Mouse (Mus musculus) E14TG2a.4 (cell line): ENCODE results near the gene Aifm3.
"Not testable (repeated sequence)": the region's sequence is repeated elsewhere in the genome, so short reads cannot be mapped to it uniquely, and the experiment has no call there.

Source experiments
- H3K27me3 ChIP-seq: 2 replicates; pipeline ENCODE4 v1.6.1; 2014; ENCODE audit warnings: low read length, control low read depth; ENCODE audit not compliant: insufficient read depth
- H3K36me3 ChIP-seq: 2 replicates; pipeline ENCODE4 v1.6.1; 2014; ENCODE audit warnings: low read length, control low read depth; ENCODE audit not compliant: insufficient read depth
- H3K4me1 ChIP-seq: replicated peaks from 2 replicates; pipeline ENCODE4 v1.6.1; 2014; ENCODE audit warnings: low read depth, low read length, control low read depth
- H3K4me3 ChIP-seq: replicated peaks from 2 replicates; pipeline ENCODE4 v1.5.1; 2014; ENCODE audit warnings: mild to moderate bottlenecking, low read length
- H3K9me3 ChIP-seq: 2 replicates; pipeline ENCODE4 v1.6.1; 2014; ENCODE audit warnings: low read length, control low read depth
- CTCF ChIP-seq: conservative IDR thresholded peaks from 2 replicates; pipeline ENCODE4 v1.5.1; 2014; ENCODE audit warnings: low read length
- NANOG ChIP-seq: IDR thresholded peaks from 2 replicates; pipeline ENCODE4 v1.6.1; 2014; ENCODE audit warnings: borderline replicate concordance, low read length, mixed read lengths
- POU5F1 ChIP-seq: IDR thresholded peaks from 2 replicates; pipeline ENCODE4 v1.6.1; 2014; ENCODE audit warnings: low read length, borderline replicate concordance

Aifm3 gene

GRCm38 (mm10) chr16:17491154-17491553 is 1.7 kb downstream of the Aifm3 start:
- Histone ChIP-seq H3K4me3 (no peak overlapping the region), H3K27me3 (peaks cover 34% of the 10 kb centered on the region)

GRCm38 (mm10) chr16:17491896-17492561 is 2.6 kb downstream of the Aifm3 start:
- peaks cover 39% of the 10 kb centered on the region for H3K27me3 ChIP-seq
- no peak overlapping the region for H3K4me3 ChIP-seq
- TF ChIP-seq POU5F1 (no peak), CTCF (no peak), NANOG (no peak)
- H3K4me1 ChIP-seq: peaks cover 28% of the 10 kb centered on the region
- no peaks in the 10 kb centered on the region for H3K9me3 ChIP-seq
- H3K36me3 ChIP-seq: peaks cover 10% of the 10 kb centered on the region

More at GRCm38 (mm10) chr16:17491154-17491553, 1.7 kb downstream of the Aifm3 start:
- peaks cover 18% of the 10 kb centered on the region for H3K36me3 ChIP-seq
- no peak for TF ChIP-seq CTCF
- no peak for TF ChIP-seq POU5F1
- TF ChIP-seq NANOG: no peak
- no peaks in the 10 kb centered on the region for H3K9me3 ChIP-seq
- peaks cover 28% of the 10 kb centered on the region for H3K4me1 ChIP-seq

- Histone ChIP-seq H3K9me3 (no peaks in the 10 kb centered on the region), H3K27me3 (peaks cover 24% of the 10 kb centered on the region), H3K4me1 (no peaks in the 10 kb centered on the region; the same call in 1 of the 2 replicates), H3K36me3 (no peaks in the 10 kb centered on the region), H3K4me3 (no peak overlapping the region)
- TF ChIP-seq NANOG (no peak), POU5F1 (no peak), CTCF (no peak)
Observed at GRCm38 (mm10) chr16:17496499-17497305, 7.3 kb downstream of the Aifm3 start.

GRCm38 (mm10) chr16:17499249-17499883 is 10.0 kb downstream of the Aifm3 start:
- TF ChIP-seq NANOG (no peak), CTCF (no peak), POU5F1 (no peak)
- H3K4me3 ChIP-seq: no peak overlapping the region
- no peaks in the 10 kb centered on the region for H3K36me3 ChIP-seq
- no peaks in the 10 kb centered on the region for H3K9me3 ChIP-seq
- peaks cover 17% of the 10 kb centered on the region for H3K4me1 ChIP-seq
- peaks cover 20% of the 10 kb centered on the region; the same call in 1 of the 2 replicates for H3K27me3 ChIP-seq

- H3K27me3 ChIP-seq: peaks cover 19% of the 10 kb centered on the region
- no peaks in the 10 kb centered on the region for H3K36me3 ChIP-seq
- H3K9me3 ChIP-seq: no peaks in the 10 kb centered on the region
- TF ChIP-seq CTCF (no peak), NANOG (no peak), POU5F1 (no peak)
- peaks cover 38% of the 10 kb centered on the region for H3K4me1 ChIP-seq
- no peak overlapping the region for H3K4me3 ChIP-seq
Observed at GRCm38 (mm10) chr16:17502681-17503080, 13.3 kb downstream of the Aifm3 start.

GRCm38 (mm10) chr16:17507018-17507552 is 17.7 kb downstream of the Aifm3 start:
- no peak for TF ChIP-seq POU5F1
- TF ChIP-seq CTCF: no peak
- TF ChIP-seq NANOG: no peak
- H3K9me3 ChIP-seq: no peaks in the 10 kb centered on the region
- H3K4me3 ChIP-seq: 0 out of 2 replicates have a peak overlapping the region, but pooled peaks have one; percentile 7
- H3K36me3 ChIP-seq: peaks cover 16% of the 10 kb centered on the region
- H3K27me3 ChIP-seq: peaks cover 14% of the 10 kb centered on the region; the same call in 1 of the 2 replicates
- H3K4me1 ChIP-seq: peaks cover 50% of the 10 kb centered on the region

GRCm38 (mm10) chr16:17508031-17508430 is 18.6 kb downstream of the Aifm3 start:
- H3K4me3 ChIP-seq: peak overlapping the region; percentile 90
- H3K4me1 ChIP-seq: peaks cover 41% of the 10 kb centered on the region
- peaks cover 25% of the 10 kb centered on the region for H3K36me3 ChIP-seq
- 0 out of 2 replicates have a peak, but pooled peaks have one; percentile 14 for TF ChIP-seq CTCF
- not testable (repeated sequence) for H3K9me3 ChIP-seq, H3K27me3 ChIP-seq

- H3K27me3 ChIP-seq: peaks cover 7% of the 10 kb centered on the region; the same call in 1 of the 2 replicates
- H3K4me3 ChIP-seq: peak within 1 kb of the TSS; percentile 90
- TF ChIP-seq POU5F1: no peak
- TF ChIP-seq CTCF: no peak
- TF ChIP-seq NANOG: no peak
- no peaks in the 10 kb centered on the region for H3K9me3 ChIP-seq
- H3K36me3 ChIP-seq: peaks cover 32% of the 10 kb centered on the region
- peaks cover 36% of the 10 kb centered on the region for H3K4me1 ChIP-seq
Observed at GRCm38 (mm10) chr16:17508546-17509239, 19.3 kb downstream of the Aifm3 start, which contains the start of gene Lztr1. TSS of gene Lztr1 (plus strand) at chr16:17508688.
